Mouse (Mus musculus) lung, postnatal 0 days (tissue): ENCODE data around the gene Lzts2. TPM values are rescaled to one million over a fixed set of nuclear protein-coding genes. Genes with fewer than 3 reads are reported as not detected.
A peak's percentile ranks its signal among the peaks of the same experiment; 100 is the strongest.

Experiments used
- ATAC-seq: fragments of 200-750 bp; cut with Nextera tagmentation; 2 replicates; pipeline ENCODE4 v1.8.0; 2017; ENCODE audit warnings: moderate library complexity
- DNase-seq: peaks from one replicate; pipeline ENCODE4 v3.0.0-alpha.2; 2016; ENCODE audit warnings: low spot score
- H3K27ac ChIP-seq: fragments of 300-500 bp; sonication (generic); 2 replicates; pipeline ENCODE4 v1.5.1; 2014; ENCODE audit warnings: antibody characterized with exemption, mild to moderate bottlenecking, low read length, mixed read lengths
- H3K27me3 ChIP-seq: fragments of 300-500 bp; sonication (generic); replicated peaks from 2 replicates; pipeline ENCODE4 v1.6.1; 2014; ENCODE audit warnings: low read length, mixed read lengths; ENCODE audit not compliant: insufficient read depth
- H3K36me3 ChIP-seq: fragments of 300-500 bp; sonication (generic); 2 replicates; pipeline ENCODE4 v1.6.1; 2014; ENCODE audit warnings: low read length, mixed read lengths; ENCODE audit not compliant: insufficient read depth
- H3K4me1 ChIP-seq: fragments of 300-500 bp; sonication (generic); 2 replicates; pipeline ENCODE4 v1.6.1; 2014; ENCODE audit warnings: antibody characterized with exemption, low read depth, low read length, mixed read lengths; ENCODE audit not compliant: insufficient read depth
- H3K4me2 ChIP-seq: fragments of 300-500 bp; sonication (generic); replicated peaks from 2 replicates; pipeline ENCODE4 v1.6.1; 2014; ENCODE audit warnings: low read depth, mild to moderate bottlenecking, low read length, moderate library complexity, mixed read lengths
- H3K4me3 ChIP-seq: fragments of 300-500 bp; sonication (generic); 2 replicates; pipeline ENCODE4 v1.5.1; 2014; ENCODE audit warnings: low read depth, low read length
- H3K9ac ChIP-seq: fragments of 300-500 bp; sonication (generic); replicated peaks from 2 replicates; pipeline ENCODE4 v1.6.1; 2014; ENCODE audit warnings: low read depth, mild to moderate bottlenecking
- H3K9me3 ChIP-seq: fragments of 300-500 bp; sonication (generic); 2 replicates; pipeline ENCODE4 v1.6.1; 2016; ENCODE audit warnings: low read length, mixed read lengths
- CTCF ChIP-seq: IDR thresholded peaks from 2 replicates; pipeline ENCODE4 v1.5.1; 2016; ENCODE audit warnings: antibody characterized with exemption, mild to moderate bottlenecking
- EP300 ChIP-seq: IDR thresholded peaks from 2 replicates; pipeline ENCODE4 v1.6.1; 2016; ENCODE audit warnings: antibody characterized with exemption, mild to moderate bottlenecking, control low read depth
- WGBS: fragments of 180-500 bp; shearing (Covaris S2); extraction: QIAGEN DNeasy Blood & Tissue Kit; methylation state at CpG from one replicate; pipeline ENCODE4 v1.1.7; 2014; 5-methylcytosine and 5-hydroxymethylcytosine counted together
- polyA plus RNA-seq: library from polyadenylated mRNA; unstranded; fragments of >200 nt; fragmentation: Nextera tagmentation; extraction: Ambion mirVana; gene quantifications from 2 replicates; pipeline ENCODE4 v1.2.1, GENCODE M21; 2015

Gene Lzts2
- polyA plus RNA-seq, 1 experiment from 2014 or later: 56.0 TPM

GRCm38 (mm10) chr19:45045236-45045635 lies 31.0 kb downstream of the Lzts2 start:
- WGBS: 38% methylated on average over 15 of the region's 15 CpGs
- Histone ChIP-seq H3K9me3 (no peaks in the 10 kb centered on the region), H3K4me1 (peaks cover 7% of the 10 kb centered on the region), H3K4me2 (no peak overlapping the region), H3K27ac (no peak overlapping the region), H3K27me3 (peaks cover 17% of the 10 kb centered on the region; the same call in 1 of the 2 replicates), H3K9ac (no peak overlapping the region), H3K4me3 (no peak overlapping the region), H3K36me3 (0 out of 2 replicates have a peak, but pooled peaks cover 6% of the 10 kb centered on the region)
- TF ChIP-seq EP300 (no peak), CTCF (no peak)
- DNase-seq (no peak), ATAC-seq (no peak)

GRCm38 (mm10) chr19:45045651-45046050 lies 31.4 kb downstream of the Lzts2 start, which contains the start of gene Pdzd7:
Gene Pdzd7, minus strand, starts transcription at chr19:45045717.
- 0 out of 2 replicates have a peak, but pooled peaks cover 6% of the 10 kb centered on the region for H3K36me3 ChIP-seq
- H3K9ac ChIP-seq: 0 out of 2 replicates have a peak within 1 kb of the TSS, but pooled peaks have one; percentile 0
- no peaks in the 10 kb centered on the region for H3K9me3 ChIP-seq
- 78% methylated on average over 5 of the region's 5 CpGs for WGBS
- ATAC-seq: no peak
- H3K27ac ChIP-seq: peak within 1 kb of the TSS; percentile 99; the same call in 1 of the 2 replicates
- H3K4me3 ChIP-seq: peak within 1 kb of the TSS; percentile 57
- peaks cover 7% of the 10 kb centered on the region for H3K4me1 ChIP-seq
- peak within 1 kb of the TSS; percentile 67 for H3K4me2 ChIP-seq
- TF ChIP-seq CTCF (no peak), EP300 (no peak)
- peaks cover 17% of the 10 kb centered on the region; the same call in 1 of the 2 replicates for H3K27me3 ChIP-seq
- no peak for DNase-seq

- no peaks in the 10 kb centered on the region for H3K9me3 ChIP-seq
- peaks cover 6% of the 10 kb centered on the region; the same call in 1 of the 2 replicates for H3K36me3 ChIP-seq
- H3K4me3 ChIP-seq: peak overlapping the region; percentile 57
- DNase-seq: peak; percentile 94
- peak overlapping the region; percentile 99 for H3K27ac ChIP-seq
- ATAC-seq: peak; percentile 49
- H3K27me3 ChIP-seq: peaks cover 17% of the 10 kb centered on the region; the same call in 1 of the 2 replicates
- TF ChIP-seq CTCF (peak; percentile 38), EP300 (no peak)
- peak overlapping the region; percentile 9; the same call in 1 of the 2 replicates for H3K9ac ChIP-seq
- H3K4me1 ChIP-seq: peaks cover 7% of the 10 kb centered on the region
- WGBS: 2% methylated on average over 34 of the region's 34 CpGs
- H3K4me2 ChIP-seq: peak overlapping the region; percentile 67
Measured at GRCm38 (mm10) chr19:45046523-45047321, 32.5 kb downstream of the Lzts2 start.

GRCm38 (mm10) chr19:45047417-45047934 lies 33.3 kb downstream of the Lzts2 start, which contains the start of gene Sfxn3:
Gene Sfxn3, plus strand, starts transcription at chr19:45047503.
- H3K4me2 ChIP-seq: peak within 1 kb of the TSS; percentile 67
- peak within 1 kb of the TSS; percentile 65 for H3K9ac ChIP-seq
- peaks cover 11% of the 10 kb centered on the region; the same call in 1 of the 2 replicates for H3K36me3 ChIP-seq
- peak; percentile 97 for DNase-seq
- H3K27me3 ChIP-seq: peaks cover 17% of the 10 kb centered on the region; the same call in 1 of the 2 replicates
- peak within 1 kb of the TSS; percentile 57 for H3K4me3 ChIP-seq
- WGBS: 0% methylated on average over 26 of the region's 26 CpGs
- ATAC-seq: peak; percentile 82
- H3K27ac ChIP-seq: peak within 1 kb of the TSS; percentile 99
- TF ChIP-seq CTCF: peak; percentile 83
- TF ChIP-seq EP300: 0 out of 2 replicates have a peak, but pooled peaks have one; percentile 33
- H3K9me3 ChIP-seq: no peaks in the 10 kb centered on the region
- H3K4me1 ChIP-seq: peaks cover 7% of the 10 kb centered on the region

- Histone ChIP-seq H3K36me3 (peaks cover 11% of the 10 kb centered on the region; the same call in 1 of the 2 replicates), H3K4me2 (peak overlapping the region; percentile 67), H3K9ac (peak overlapping the region; percentile 65), H3K27ac (peak overlapping the region; percentile 99), H3K9me3 (no peaks in the 10 kb centered on the region), H3K27me3 (peaks cover 17% of the 10 kb centered on the region; the same call in 1 of the 2 replicates), H3K4me3 (peak overlapping the region; percentile 57), H3K4me1 (peaks cover 7% of the 10 kb centered on the region)
- ATAC-seq (peak; percentile 89), DNase-seq (peak; percentile 98)
- TF ChIP-seq EP300 (peak; percentile 69), CTCF (0 out of 2 replicates have a peak, but pooled peaks have one; percentile 5)
- WGBS: 6% methylated on average over 11 of the region's 11 CpGs
Measured at GRCm38 (mm10) chr19:45047935-45048643, 33.9 kb downstream of the Lzts2 start.
